Mouse (Mus musculus) spleen, adult 2 months (tissue): Measurements from ENCODE around the gene Spink2.

Experiments used
- CTCF ChIP-seq: fragments of 200-500 bp; IDR thresholded peaks from 2 replicates; pipeline ENCODE4 v1.5.1; 2011; ENCODE audit warnings: mild to moderate bottlenecking, inconsistent platforms; ENCODE audit not compliant: insufficient read depth, insufficient read length, insufficient replicate concordance; ENCODE audit errors: extremely low read depth
- POLR2A ChIP-seq: fragments of 200-500 bp; IDR thresholded peaks from 2 replicates; pipeline ENCODE4 v1.6.1; 2011; ENCODE audit warnings: low read depth, low read length, inconsistent platforms

- TF ChIP-seq CTCF = no peak
- TF ChIP-seq POLR2A = no peak
Observed at GRCm38 (mm10) chr5:77162566-77162965, 48.7 kb downstream of the Spink2 start.
